Mouse (Mus musculus): ENCODE measurements around the gene Gse1.

- TF ChIP-seq HCFC1 (IDR thresholded peaks at IDR 0.05; ENCODE audit: borderline replicate concordance, insufficient read depth, low read length) (no peak), ZNF384 (IDR thresholded peaks at IDR 0.05; ENCODE audit: low read depth, low read length) (no peak)
Observed at GRCm38 (mm10) chr8:120598579-120598978, 370.3 kb downstream of the Gse1 start.
